Mouse (Mus musculus): ENCODE data around the gene Gpr89. TPM values are rescaled to one million over a fixed set of nuclear protein-coding genes. Genes with fewer than 3 reads are reported as not detected.

The Gpr89 gene
- polyA plus RNA-seq, 1 experiment = 19.0 TPM

GRCm38 (mm10) chr3:96925920-96926319 lies 20.8 kb upstream of the Gpr89 start, which contains the start of gene Gja8:
Gene Gja8 (minus strand): TSS chr3:96926020.
- TF ChIP-seq POLR2A (IDR thresholded peaks at IDR 0.05; ENCODE audit: borderline replicate concordance, insufficient read depth, low read length) (no peak), CTCF (IDR thresholded peaks at IDR 0.05; ENCODE audit: borderline replicate concordance, insufficient read depth, low read depth, low read length) (no peak)
- Histone ChIP-seq H3K27ac (ENCODE audit: insufficient read depth, low read length) (no peak within 1 kb of the TSS), H3K4me3 (replicated peaks; ENCODE audit: insufficient read depth, low read depth, low read length) (no peak within 1 kb of the TSS), H3K27me3 (ENCODE audit: control insufficient read depth, insufficient read depth, low read length) (no peaks in the 10 kb centered on the region), H3K4me1 (ENCODE audit: control insufficient read depth, insufficient read depth, low read length) (no peaks in the 10 kb centered on the region)
- no peak for DNase-seq
- 55% methylated on average over 6 of the region's 6 CpGs for WGBS

GRCm38 (mm10) chr3:96924631-96925030 lies 19.5 kb upstream of the Gpr89 start:
- Histone ChIP-seq H3K4me3 (replicated peaks; ENCODE audit: insufficient read depth, low read depth, low read length) (no peak overlapping the region), H3K27ac (ENCODE audit: insufficient read depth, low read length) (no peak overlapping the region), H3K4me1 (ENCODE audit: control insufficient read depth, insufficient read depth, low read length) (no peaks in the 10 kb centered on the region), H3K27me3 (ENCODE audit: control insufficient read depth, insufficient read depth, low read length) (no peaks in the 10 kb centered on the region)
- TF ChIP-seq CTCF (IDR thresholded peaks at IDR 0.05; ENCODE audit: borderline replicate concordance, insufficient read depth, low read depth, low read length) (no peak), POLR2A (IDR thresholded peaks at IDR 0.05; ENCODE audit: borderline replicate concordance, insufficient read depth, low read length) (no peak)
- 75% methylated on average over 4 of the region's 4 CpGs for WGBS
- no peak for DNase-seq

GRCm38 (mm10) chr3:96920991-96921390 lies 15.8 kb upstream of the Gpr89 start:
- whole genome bisulfite sequencing = 88% methylated on average over 7 of the region's 7 CpGs

GRCm38 (mm10) chr3:96905592-96905991 lies 446 bp upstream of the Gpr89 start:
- Histone ChIP-seq H3K4me1 (ENCODE audit: control insufficient read depth, insufficient read depth, low read length) (no peaks in the 10 kb centered on the region), H3K27ac (ENCODE audit: insufficient read depth, low read length) (no peak overlapping the region), H3K4me3 (replicated peaks; ENCODE audit: insufficient read depth, low read depth, low read length) (peak overlapping the region; percentile 77), H3K27me3 (ENCODE audit: control insufficient read depth, insufficient read depth, low read length) (no peaks in the 10 kb centered on the region)
- 24% methylated on average over 9 of the region's 9 CpGs for WGBS
- no peak for DNase-seq
- TF ChIP-seq POLR2A (IDR thresholded peaks at IDR 0.05; ENCODE audit: borderline replicate concordance, insufficient read depth, low read length) = no peak
- TF ChIP-seq CTCF (IDR thresholded peaks at IDR 0.05; ENCODE audit: borderline replicate concordance, insufficient read depth, low read depth, low read length) = no peak

More at GRCm38 (mm10) chr3:96920991-96921390, 15.8 kb upstream of the Gpr89 start:
- Histone ChIP-seq H3K27me3 (ENCODE audit: control insufficient read depth, insufficient read depth, low read length) (no peaks in the 10 kb centered on the region), H3K4me3 (replicated peaks; ENCODE audit: insufficient read depth, low read depth, low read length) (no peak overlapping the region), H3K27ac (ENCODE audit: insufficient read depth, low read length) (no peak overlapping the region), H3K4me1 (ENCODE audit: control insufficient read depth, insufficient read depth, low read length) (no peaks in the 10 kb centered on the region)
- no peak for DNase-seq
- TF ChIP-seq CTCF (IDR thresholded peaks at IDR 0.05; ENCODE audit: borderline replicate concordance, insufficient read depth, low read depth, low read length) (no peak), POLR2A (IDR thresholded peaks at IDR 0.05; ENCODE audit: borderline replicate concordance, insufficient read depth, low read length) (no peak)

DNA sequence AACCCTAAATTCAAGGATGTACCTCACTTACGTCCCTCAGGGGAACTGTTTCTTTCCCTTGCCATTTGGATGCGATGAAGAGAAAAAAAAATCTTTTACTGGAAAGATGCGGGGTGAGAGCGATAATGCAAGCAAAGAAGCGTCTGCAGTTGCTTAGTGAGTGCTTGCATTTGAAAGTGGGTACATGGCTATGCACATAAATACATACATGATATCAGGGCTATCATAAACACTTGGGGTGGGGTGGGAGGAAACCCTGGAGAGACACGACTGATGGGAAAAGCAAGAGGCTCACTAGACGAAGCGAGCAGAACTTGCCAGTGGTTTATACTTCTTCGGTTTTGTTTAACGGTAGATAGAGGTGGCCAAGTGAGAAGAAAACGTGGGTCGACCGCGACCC lies 753 bp downstream of the Gpr89 start, which contains the start of gene Gja5:
Gene Gja5 (plus strand): TSS at position 301 of the 400 bp plus-strand sequence.
- no peak for TF ChIP-seq CTCF (IDR thresholded peaks at IDR 0.05; ENCODE audit: borderline replicate concordance, insufficient read depth, low read depth, low read length)
- TF ChIP-seq POLR2A (IDR thresholded peaks at IDR 0.05; ENCODE audit: borderline replicate concordance, insufficient read depth, low read length) = no peak
- H3K27ac ChIP-seq (ENCODE audit: insufficient read depth, low read length) = peak within 1 kb of the TSS; percentile 54
- no peaks in the 10 kb centered on the region for H3K4me1 ChIP-seq (ENCODE audit: control insufficient read depth, insufficient read depth, low read length)
- WGBS = 7% methylated on average over 14 of the region's 14 CpGs
- H3K4me3 ChIP-seq (replicated peaks; ENCODE audit: insufficient read depth, low read depth, low read length) = peak within 1 kb of the TSS; percentile 77
- no peaks in the 10 kb centered on the region for H3K27me3 ChIP-seq (ENCODE audit: control insufficient read depth, insufficient read depth, low read length)
- DNase-seq = no peak

GRCm38 (mm10) chr3:96902336-96902999 lies 2.7 kb downstream of the Gpr89 start:
- Histone ChIP-seq H3K4me1 (ENCODE audit: control insufficient read depth, insufficient read depth, low read length) (no peaks in the 10 kb centered on the region), H3K27ac (ENCODE audit: insufficient read depth, low read length) (no peak overlapping the region), H3K27me3 (ENCODE audit: control insufficient read depth, insufficient read depth, low read length) (no peaks in the 10 kb centered on the region), H3K4me3 (replicated peaks; ENCODE audit: insufficient read depth, low read depth, low read length) (no peak overlapping the region)
- TF ChIP-seq POLR2A (IDR thresholded peaks at IDR 0.05; ENCODE audit: borderline replicate concordance, insufficient read depth, low read length) = no peak
- no peak for TF ChIP-seq CTCF (IDR thresholded peaks at IDR 0.05; ENCODE audit: borderline replicate concordance, insufficient read depth, low read depth, low read length)
- no peak for DNase-seq
- WGBS = 89% methylated on average over 4 of the region's 4 CpGs

DNA sequence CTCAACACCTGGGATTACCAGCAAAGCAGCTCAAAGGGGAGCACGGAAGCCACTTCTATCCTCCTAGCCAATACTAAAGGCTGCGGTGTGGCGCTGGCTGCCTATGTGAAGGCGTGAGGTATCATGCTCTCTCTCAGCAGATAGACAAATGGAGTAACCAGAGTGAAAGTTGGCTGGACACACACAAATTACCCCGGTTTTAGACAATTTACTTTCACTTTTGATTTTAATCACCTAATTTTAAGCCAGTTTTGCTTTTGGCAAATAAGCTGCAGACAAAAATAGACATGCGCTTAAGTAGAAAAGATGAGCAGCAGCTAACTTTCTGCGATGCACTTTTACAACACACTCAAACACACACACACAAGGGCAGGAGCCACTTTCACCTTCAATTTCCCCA lies 21.5 kb downstream of the Gpr89 start:
- Histone ChIP-seq H3K4me1 (ENCODE audit: control insufficient read depth, insufficient read depth, low read length) (no peaks in the 10 kb centered on the region), H3K27me3 (ENCODE audit: control insufficient read depth, insufficient read depth, low read length) (no peaks in the 10 kb centered on the region), H3K4me3 (replicated peaks; ENCODE audit: insufficient read depth, low read depth, low read length) (no peak overlapping the region), H3K27ac (ENCODE audit: insufficient read depth, low read length) (no peak overlapping the region)
- TF ChIP-seq POLR2A (IDR thresholded peaks at IDR 0.05; ENCODE audit: borderline replicate concordance, insufficient read depth, low read length) (no peak), CTCF (IDR thresholded peaks at IDR 0.05; ENCODE audit: borderline replicate concordance, insufficient read depth, low read depth, low read length) (no peak)
- 94% methylated on average over 7 of the region's 7 CpGs for WGBS
- no peak for DNase-seq

Data from cerebellum, adult 2 months (tissue).